Mouse (Mus musculus): ENCODE data around the gene Gpr176.

DNA sequence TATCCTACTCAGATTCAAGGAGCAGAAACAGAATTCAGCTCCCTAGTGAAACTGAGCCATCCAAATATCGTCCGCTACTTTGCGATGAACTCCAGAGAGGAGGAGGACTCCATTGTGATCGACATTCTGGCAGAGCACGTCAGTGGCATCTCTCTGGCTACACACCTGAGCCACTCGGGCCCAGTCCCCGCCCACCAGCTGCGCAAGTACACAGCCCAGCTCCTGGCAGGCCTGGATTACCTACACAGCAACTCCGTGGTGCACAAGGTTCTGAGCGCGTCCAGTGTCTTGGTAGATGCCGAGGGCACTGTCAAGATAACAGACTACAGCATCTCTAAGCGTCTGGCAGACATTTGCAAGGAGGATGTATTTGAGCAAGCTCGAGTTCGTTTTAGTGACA, 48.7 kb upstream of the Gpr176 start:
- no peak for TF ChIP-seq MAFK (IDR thresholded peaks at IDR 0.05; ENCODE audit: insufficient read depth, low read depth, low read length)
- no peak for TF ChIP-seq ZNF384 (IDR thresholded peaks at IDR 0.05; ENCODE audit: low read depth, low read length)
- TF ChIP-seq HCFC1 (IDR thresholded peaks at IDR 0.05; ENCODE audit: borderline replicate concordance, insufficient read depth, low read length): no peak
- TF ChIP-seq ZC3H11A (IDR thresholded peaks at IDR 0.05; ENCODE audit: borderline replicate concordance, low read depth, low read length): no peak

All from ES-E14 (cell line).